12 mouse cellular contexts compared by ENCODE assay signal in genomic region chr10:128636561-128636960, GRCm38 (mm10). TPM values are rescaled to one million over a fixed set of nuclear protein-coding genes. Genes with fewer than 3 reads are reported as not detected.
DNase-seq lines count a peak whose midpoint lies in the region; ATAC-seq and TF ChIP-seq lines count a peak whose summit lies in the region.
"Had no signal": no experiment of that assay in that cellular context is flagged by ENCODE, and none has a peak within 500 bp of the region (broad histone marks: within the 10 kb centered on the region; RNA-seq: fewer than 3 reads in every experiment).

No protein-coding gene starts in this region.

- peak overlapping the region; percentile 50 for H3K4me2 ChIP-seq in heart, embryonic 11.5 days
- no peak overlapping the region for H3K4me2 ChIP-seq in stomach, postnatal 0 days (replicated peaks; ENCODE audit: low read depth)

- peak overlapping the region; percentile 14; the same call in 1 of the 2 replicates for H3K4me3 ChIP-seq in heart, embryonic 11.5 days (ENCODE audit: low read depth, low read length)
- H3K4me3 ChIP-seq in stomach, postnatal 0 days (ENCODE audit: low read depth, low read length), result no peak overlapping the region
- H3K4me3 ChIP-seq: megakaryocyte, embryonic 14.5 days had no signal

- H3K36me3 ChIP-seq in heart, embryonic 11.5 days (ENCODE audit: control insufficient read depth, insufficient read depth, low read length), result 0 out of 2 replicates have a peak, but pooled peaks cover 6% of the 10 kb centered on the region
- H3K36me3 ChIP-seq in stomach, postnatal 0 days (ENCODE audit: control insufficient read depth, insufficient read depth, low read length), result peaks cover 6% of the 10 kb centered on the region

- no peak for ATAC-seq in heart, embryonic 11.5 days (replicated peaks; ENCODE audit: insufficient number of reproducible peaks, low FRiP score, low TSS enrichment)
- peak; percentile 33 for ATAC-seq in megakaryocyte-erythroid progenitor cell, adult 5-6 weeks (replicated peaks; ENCODE audit: low FRiP score, low TSS enrichment, poor library complexity, severe bottlenecking)
- ATAC-seq in stomach, postnatal 0 days (ENCODE audit: low FRiP score, low TSS enrichment), result no peak

- TF ChIP-seq EP300 in stomach, postnatal 0 days (optimal IDR thresholded peaks at IDR 0.05), result no peak

- DNase-seq in heart, adult 18-20 months, result no peak
- DNase-seq in spleen, postnatal 36 days (ENCODE audit: low spot score in 2 of 2), result peak; percentile 42 to 51
- DNase-seq in spleen, postnatal 14 days (ENCODE audit: low spot score in 2 of 2), result no peak
- DNase-seq in MN1 (ENCODE audit: low spot score), result no peak
- no peak for DNase-seq in adrenal gland, adult 18-20 months (ENCODE audit: low spot score in 2 of 2)
- no peak for DNase-seq in stomach, postnatal 0 days (ENCODE audit: low spot score)
- DNase-seq: adrenal gland, postnatal 10 days; kidney, adult 8-10 months; right cerebral cortex, postnatal 25 days had no signal

- no peaks in the 10 kb centered on the region for H3K9me3 ChIP-seq in heart, embryonic 11.5 days (replicated peaks; ENCODE audit: control insufficient read depth, low read length)
- H3K9me3 ChIP-seq in stomach, postnatal 0 days (ENCODE audit: control insufficient read depth, low read length), result no peaks in the 10 kb centered on the region
- H3K9me3 ChIP-seq: megakaryocyte, embryonic 14.5 days had no signal

- WGBS in heart, embryonic 11.5 days (ENCODE audit: insufficient replicate concordance), result 41% methylated on average over 6 of the region's 6 CpGs
- 55% methylated on average over 6 of the region's 6 CpGs for WGBS in stomach, postnatal 0 days

- H3K9ac ChIP-seq in heart, embryonic 11.5 days (ENCODE audit: low read depth, low read length), result peak overlapping the region; percentile 59; the same call in 1 of the 2 replicates
- no peak overlapping the region for H3K9ac ChIP-seq in stomach, postnatal 0 days (ENCODE audit: low read length)

- no peaks in the 10 kb centered on the region for H3K27me3 ChIP-seq in heart, embryonic 11.5 days (ENCODE audit: control insufficient read depth, insufficient read depth, low read length)
- H3K27me3 ChIP-seq in stomach, postnatal 0 days (ENCODE audit: control insufficient read depth, insufficient read depth, low read length), result no peaks in the 10 kb centered on the region

- no peak for TF ChIP-seq CTCF in stomach, postnatal 0 days (IDR thresholded peaks at IDR 0.05; ENCODE audit: low read depth)

- H3K4me1 ChIP-seq in heart, embryonic 11.5 days (ENCODE audit: control insufficient read depth, insufficient read depth, low read length), result peaks cover 6% of the 10 kb centered on the region; the same call in 1 of the 2 replicates
- H3K4me1 ChIP-seq in stomach, postnatal 0 days (replicated peaks; ENCODE audit: control insufficient read depth, insufficient read depth), result no peaks in the 10 kb centered on the region

- H3K27ac ChIP-seq in heart, embryonic 11.5 days (ENCODE audit: low read depth, low read length), result no peak overlapping the region
- no peak overlapping the region for H3K27ac ChIP-seq in stomach, postnatal 0 days (replicated peaks)

RNA-seq across cellular contexts. Expression of gene Ikzf4, which starts 9.2 kb away (rescaled TPM):
- polyA plus RNA-seq in heart, embryonic 11.5 days (2014; fragmentation: Nextera tagmentation; extraction: Ambion mirVana), result 1.9 and 2.3 TPM in 2 replicates
- 1 to 10 TPM; 1.7 to 1.8 TPM for total RNA-seq in heart, adult 18-20 months (2021)
- 0.25 and 0.26 TPM in 2 replicates for total RNA-seq in megakaryocyte-erythroid progenitor cell, adult 5-6 weeks (2014; fragmentation: Nextera tagmentation)
- total RNA-seq in megakaryocyte-erythroid progenitor cell, adult 5-6 weeks (2017), result 0.19 TPM in 1 of 2 replicates, not detected in the other
- 1 to 10 TPM; 2.3 TPM for total RNA-seq in adrenal gland, adult 18-20 months (2021)
- polyA plus RNA-seq in stomach, postnatal 0 days (2015; fragmentation: Nextera tagmentation; extraction: Ambion mirVana), result 1.6 and 1.7 TPM in 2 replicates

RNA-seq across cellular contexts. Expression of gene Rps26, which starts 10.0 kb away (rescaled TPM):
- polyA plus RNA-seq in heart, embryonic 11.5 days (2014; fragmentation: Nextera tagmentation; extraction: Ambion mirVana), result 551 and 604 TPM in 2 replicates
- total RNA-seq in heart, adult 18-20 months (2021), result 100 to 1,000 TPM; 257 to 282 TPM
- total RNA-seq in megakaryocyte-erythroid progenitor cell, adult 5-6 weeks (2014; fragmentation: Nextera tagmentation), result 3,309 and 3,313 TPM in 2 replicates
- 1,110 and 1,543 TPM in 2 replicates for total RNA-seq in megakaryocyte-erythroid progenitor cell, adult 5-6 weeks (2017)
- total RNA-seq in adrenal gland, adult 18-20 months (2021), result 100 to 1,000 TPM; 564 to 729 TPM
- 781 and 811 TPM in 2 replicates for polyA plus RNA-seq in stomach, postnatal 0 days (2015; fragmentation: Nextera tagmentation; extraction: Ambion mirVana)

RNA-seq across cellular contexts. Expression of gene Suox, which starts 37.3 kb away (rescaled TPM):
- polyA plus RNA-seq in heart, embryonic 11.5 days (2014; fragmentation: Nextera tagmentation; extraction: Ambion mirVana), result 11.1 and 12.4 TPM in 2 replicates
- total RNA-seq in heart, adult 18-20 months (2021), result 10 to 100 TPM; 22.3 to 28.2 TPM
- total RNA-seq in megakaryocyte-erythroid progenitor cell, adult 5-6 weeks (2014; fragmentation: Nextera tagmentation), result 7.0 and 7.8 TPM in 2 replicates
- total RNA-seq in megakaryocyte-erythroid progenitor cell, adult 5-6 weeks (2017), result 4.6 and 5.1 TPM in 2 replicates
- total RNA-seq in adrenal gland, adult 18-20 months (2021), result 10 to 100 TPM; 29.4 to 37.6 TPM
- polyA plus RNA-seq in stomach, postnatal 0 days (2015; fragmentation: Nextera tagmentation; extraction: Ambion mirVana), result 20.3 and 21.4 TPM in 2 replicates

RNA-seq across cellular contexts. Expression of gene Erbb3, which starts 47.1 kb away (rescaled TPM):
- polyA plus RNA-seq in heart, embryonic 11.5 days (2014; fragmentation: Nextera tagmentation; extraction: Ambion mirVana), result 5.8 and 9.1 TPM in 2 replicates
- total RNA-seq in heart, adult 18-20 months (2021), result 1 to 10 TPM; 6.4 to 8.6 TPM
- total RNA-seq in megakaryocyte-erythroid progenitor cell, adult 5-6 weeks (2014; fragmentation: Nextera tagmentation), result 1.9 and 3.2 TPM in 2 replicates
- 0.09 and 1.2 TPM in 2 replicates for total RNA-seq in megakaryocyte-erythroid progenitor cell, adult 5-6 weeks (2017)
- total RNA-seq in adrenal gland, adult 18-20 months (2021), result 1 to 10 TPM; 2.6 to 4.0 TPM
- 18.6 and 18.9 TPM in 2 replicates for polyA plus RNA-seq in stomach, postnatal 0 days (2015; fragmentation: Nextera tagmentation; extraction: Ambion mirVana)

RNA-seq across cellular contexts. Expression of gene Rab5b, which starts 59.5 kb away (rescaled TPM):
- 51.3 and 64.5 TPM in 2 replicates for polyA plus RNA-seq in heart, embryonic 11.5 days (2014; fragmentation: Nextera tagmentation; extraction: Ambion mirVana)
- total RNA-seq in heart, adult 18-20 months (2021), result 10 to 100 TPM; 76.5 to 84.4 TPM
- 16.2 and 22.1 TPM in 2 replicates for total RNA-seq in megakaryocyte-erythroid progenitor cell, adult 5-6 weeks (2014; fragmentation: Nextera tagmentation)
- total RNA-seq in megakaryocyte-erythroid progenitor cell, adult 5-6 weeks (2017), result 16.6 and 19.1 TPM in 2 replicates
- 100 to 1,000 TPM; 112 to 122 TPM for total RNA-seq in adrenal gland, adult 18-20 months (2021)
- polyA plus RNA-seq in stomach, postnatal 0 days (2015; fragmentation: Nextera tagmentation; extraction: Ambion mirVana), result 54.0 and 59.4 TPM in 2 replicates

Comparison
In these comparisons a context has a peak if more than half of its experiments do, and no peak if none do; other contexts are left out.
1. DNase-seq: peak in spleen, postnatal 36 days (2 of 2); none in heart, adult 18-20 months (0 of 2), spleen, postnatal 14 days (0 of 2), MN1 (single experiment), adrenal gland, adult 18-20 months (0 of 2) and stomach, postnatal 0 days (single experiment).